Mouse (Mus musculus): ENCODE measurements around the gene Fgfr1op2. TPM values are rescaled to one million over a fixed set of nuclear protein-coding genes. Genes with fewer than 3 reads are reported as not detected.

Gene Fgfr1op2
- polyA plus RNA-seq, 1 experiment from 2014 or later, result 44.7 TPM

DNA sequence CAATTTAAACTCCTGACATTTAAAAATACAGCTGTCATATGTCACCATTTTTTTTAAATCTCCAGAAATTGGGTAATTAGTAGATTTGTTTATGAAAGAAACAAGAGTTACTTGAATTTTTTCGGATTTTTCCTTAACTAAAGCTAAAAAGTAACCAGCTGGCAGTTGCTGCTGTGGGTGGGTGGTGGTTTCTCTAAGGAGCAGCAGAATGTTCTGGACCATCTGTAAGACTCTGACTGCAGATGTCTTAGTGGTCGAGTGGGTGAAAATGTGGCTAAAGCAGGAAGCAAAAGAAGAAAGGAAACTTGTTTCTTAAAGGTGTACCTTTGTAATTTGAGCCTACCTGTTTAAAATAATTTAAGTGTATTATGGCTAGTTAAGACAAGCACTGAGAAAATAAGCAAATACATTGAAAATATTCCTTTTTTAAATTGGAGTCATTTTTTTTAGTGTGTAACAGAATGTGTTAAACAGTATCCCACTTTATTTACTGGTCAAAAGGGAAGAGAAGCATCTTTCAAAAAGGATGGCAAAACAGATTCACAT, 3.5 kb downstream of the Fgfr1op2 start:
- no peaks in the 10 kb centered on the region for H3K9me3 ChIP-seq (ENCODE audit: control insufficient read depth, low read length)
- WGBS, result 54% methylated on average over 2 of the region's 2 CpGs
- no peaks in the 10 kb centered on the region for H3K27me3 ChIP-seq (ENCODE audit: control insufficient read depth, insufficient read depth, low read length)
- ATAC-seq (ENCODE audit: low read depth), result no peak
- no peak overlapping the region for H3K27ac ChIP-seq (ENCODE audit: low read depth, low read length)
- peaks cover 21% of the 10 kb centered on the region for H3K4me1 ChIP-seq (ENCODE audit: control insufficient read depth, insufficient read depth, low read length)
- no peak overlapping the region for H3K4me3 ChIP-seq (ENCODE audit: low read depth, low read length)
- no peaks in the 10 kb centered on the region for H3K36me3 ChIP-seq (ENCODE audit: control insufficient read depth, insufficient read depth, low read length)
- H3K9ac ChIP-seq (replicated peaks; ENCODE audit: low read depth, low read length), result no peak overlapping the region
- H3K4me2 ChIP-seq (ENCODE audit: low read depth, low read length), result no peak overlapping the region

DNA sequence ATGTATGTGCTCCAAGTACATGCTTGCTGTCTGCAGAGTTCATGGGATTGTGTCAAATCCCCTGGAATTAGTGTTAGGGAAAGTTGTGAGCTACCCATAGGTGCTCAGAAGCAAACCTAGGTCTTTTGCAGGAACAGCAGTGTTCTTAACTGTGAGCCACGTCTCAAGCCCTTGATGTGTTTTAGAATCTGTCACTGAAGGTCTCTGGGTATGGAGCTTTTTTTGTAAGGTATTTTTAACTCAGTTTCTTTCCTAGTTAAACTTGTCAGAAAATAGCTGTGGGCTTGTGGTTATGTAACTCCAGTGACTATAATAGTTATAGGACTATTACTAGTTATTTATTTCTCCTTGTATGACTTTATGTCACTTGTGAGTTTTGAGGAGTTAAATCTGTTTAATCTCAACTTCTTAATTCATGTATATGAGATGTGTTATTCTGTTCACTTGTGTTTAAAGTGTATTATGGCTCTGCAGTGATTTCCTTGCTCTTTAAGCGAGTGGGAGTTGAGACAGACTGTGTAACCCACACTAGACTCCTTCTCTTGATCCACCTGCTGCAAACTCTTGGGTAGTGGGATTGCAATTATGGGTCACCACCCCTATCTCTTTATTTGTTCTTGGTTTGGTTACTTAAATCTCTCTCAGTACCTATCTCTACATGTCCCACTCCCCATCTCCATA, 6.5 kb downstream of the Fgfr1op2 start:
- Histone ChIP-seq H3K9me3 (ENCODE audit: control insufficient read depth, low read length) (no peaks in the 10 kb centered on the region), H3K4me1 (ENCODE audit: control insufficient read depth, insufficient read depth, low read length) (peaks cover 5% of the 10 kb centered on the region; the same call in 1 of the 2 replicates), H3K4me3 (ENCODE audit: low read depth, low read length) (no peak overlapping the region), H3K4me2 (ENCODE audit: low read depth, low read length) (no peak overlapping the region), H3K36me3 (ENCODE audit: control insufficient read depth, insufficient read depth, low read length) (peaks cover 8% of the 10 kb centered on the region; the same call in 1 of the 2 replicates), H3K9ac (replicated peaks; ENCODE audit: low read depth, low read length) (no peak overlapping the region), H3K27me3 (ENCODE audit: control insufficient read depth, insufficient read depth, low read length) (no peaks in the 10 kb centered on the region), H3K27ac (ENCODE audit: low read depth, low read length) (no peak overlapping the region)
- WGBS, result 84% methylated on average over 2 of the region's 2 CpGs
- ATAC-seq (ENCODE audit: low read depth), result no peak

DNA sequence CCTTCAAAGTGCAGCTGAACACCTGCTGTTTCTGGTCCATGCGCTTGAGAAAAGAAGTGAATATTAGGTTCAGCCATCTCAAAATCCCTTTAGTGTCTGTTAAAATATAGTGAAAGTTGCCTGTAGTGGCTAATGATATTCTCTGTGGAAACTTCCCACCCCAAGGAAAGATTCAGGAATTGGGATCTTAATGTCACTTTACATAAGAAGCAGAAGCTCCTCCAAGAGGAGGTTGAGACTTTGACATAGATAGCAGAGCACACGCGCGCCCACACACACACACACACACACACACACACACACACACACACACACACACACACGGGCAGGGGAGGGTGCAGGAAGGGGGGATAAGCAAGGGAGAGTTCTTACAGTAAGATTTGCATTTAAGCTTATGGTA, 8.1 kb downstream of the Fgfr1op2 start:
- no peaks in the 10 kb centered on the region for H3K27me3 ChIP-seq (ENCODE audit: control insufficient read depth, insufficient read depth, low read length)
- H3K4me3 ChIP-seq (ENCODE audit: low read depth, low read length), result no peak overlapping the region
- 96% methylated on average over 5 of the region's 5 CpGs for WGBS
- H3K9me3 ChIP-seq (ENCODE audit: control insufficient read depth, low read length), result no peaks in the 10 kb centered on the region
- peaks cover 25% of the 10 kb centered on the region for H3K36me3 ChIP-seq (ENCODE audit: control insufficient read depth, insufficient read depth, low read length)
- no peaks in the 10 kb centered on the region for H3K4me1 ChIP-seq (ENCODE audit: control insufficient read depth, insufficient read depth, low read length)
- no peak for ATAC-seq (ENCODE audit: low read depth)
- no peak overlapping the region for H3K4me2 ChIP-seq (ENCODE audit: low read depth, low read length)
- H3K27ac ChIP-seq (ENCODE audit: low read depth, low read length), result no peak overlapping the region
- no peak overlapping the region for H3K9ac ChIP-seq (replicated peaks; ENCODE audit: low read depth, low read length)

DNA sequence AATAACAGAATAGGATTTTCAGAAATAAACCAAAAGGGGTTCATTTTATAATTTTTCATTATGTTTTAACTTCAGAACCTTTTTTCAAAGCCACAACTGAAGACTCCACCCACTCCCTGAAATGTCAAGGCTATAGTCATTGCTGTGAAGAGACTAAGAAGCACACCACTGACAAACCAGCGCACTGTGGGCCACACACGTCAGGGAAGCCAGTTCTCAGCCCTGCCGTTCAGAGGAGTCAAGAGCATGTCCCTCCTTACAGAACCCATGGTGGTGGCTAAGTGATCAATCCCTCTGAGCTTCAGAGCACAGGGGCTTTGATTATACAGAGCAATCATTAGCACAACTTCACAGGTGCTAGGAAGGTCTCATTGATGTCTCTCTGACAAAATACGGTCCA, 25.6 kb downstream of the Fgfr1op2 start:
- H3K4me3 ChIP-seq (ENCODE audit: low read depth, low read length), result no peak overlapping the region
- H3K9me3 ChIP-seq (ENCODE audit: control insufficient read depth, low read length), result no peaks in the 10 kb centered on the region
- WGBS, result 88% methylated on average over 4 of the region's 4 CpGs
- H3K27ac ChIP-seq (ENCODE audit: low read depth, low read length), result no peak overlapping the region
- H3K9ac ChIP-seq (replicated peaks; ENCODE audit: low read depth, low read length), result no peak overlapping the region
- no peak for ATAC-seq (ENCODE audit: low read depth)
- H3K4me1 ChIP-seq (ENCODE audit: control insufficient read depth, insufficient read depth, low read length), result no peaks in the 10 kb centered on the region
- no peak overlapping the region for H3K4me2 ChIP-seq (ENCODE audit: low read depth, low read length)
- H3K36me3 ChIP-seq (ENCODE audit: control insufficient read depth, insufficient read depth, low read length), result peaks cover 50% of the 10 kb centered on the region
- no peaks in the 10 kb centered on the region for H3K27me3 ChIP-seq (ENCODE audit: control insufficient read depth, insufficient read depth, low read length)

DNA sequence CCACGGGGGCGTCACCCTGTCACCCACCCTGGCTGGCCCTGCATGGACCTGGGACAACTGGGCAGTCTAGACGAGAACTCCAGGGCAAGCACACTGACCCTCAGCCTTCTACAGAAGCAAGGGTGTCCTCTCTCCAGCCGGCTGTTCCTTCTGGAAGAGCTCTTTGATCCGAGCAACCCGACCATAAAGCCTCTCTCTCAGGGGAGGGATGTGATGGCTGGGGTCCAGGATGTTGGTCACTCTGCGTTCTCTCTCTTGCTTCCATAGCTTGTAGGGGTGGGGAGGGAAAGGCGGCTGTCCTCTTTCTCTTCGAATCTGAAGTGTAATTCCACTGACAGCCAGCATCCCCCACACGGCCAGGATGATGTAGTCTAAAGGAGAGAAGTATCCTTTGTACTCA, 26.6 kb downstream of the Fgfr1op2 start:
- no peak overlapping the region for H3K4me2 ChIP-seq (ENCODE audit: low read depth, low read length)
- no peak for ATAC-seq (ENCODE audit: low read depth)
- H3K4me1 ChIP-seq (ENCODE audit: control insufficient read depth, insufficient read depth, low read length), result no peaks in the 10 kb centered on the region
- H3K27me3 ChIP-seq (ENCODE audit: control insufficient read depth, insufficient read depth, low read length), result no peaks in the 10 kb centered on the region
- no peaks in the 10 kb centered on the region for H3K9me3 ChIP-seq (ENCODE audit: control insufficient read depth, low read length)
- H3K4me3 ChIP-seq (ENCODE audit: low read depth, low read length), result no peak overlapping the region
- 81% methylated on average over 10 of the region's 10 CpGs for WGBS
- no peak overlapping the region for H3K27ac ChIP-seq (ENCODE audit: low read depth, low read length)
- H3K36me3 ChIP-seq (ENCODE audit: control insufficient read depth, insufficient read depth, low read length), result peaks cover 57% of the 10 kb centered on the region
- H3K9ac ChIP-seq (replicated peaks; ENCODE audit: low read depth, low read length), result no peak overlapping the region

DNA sequence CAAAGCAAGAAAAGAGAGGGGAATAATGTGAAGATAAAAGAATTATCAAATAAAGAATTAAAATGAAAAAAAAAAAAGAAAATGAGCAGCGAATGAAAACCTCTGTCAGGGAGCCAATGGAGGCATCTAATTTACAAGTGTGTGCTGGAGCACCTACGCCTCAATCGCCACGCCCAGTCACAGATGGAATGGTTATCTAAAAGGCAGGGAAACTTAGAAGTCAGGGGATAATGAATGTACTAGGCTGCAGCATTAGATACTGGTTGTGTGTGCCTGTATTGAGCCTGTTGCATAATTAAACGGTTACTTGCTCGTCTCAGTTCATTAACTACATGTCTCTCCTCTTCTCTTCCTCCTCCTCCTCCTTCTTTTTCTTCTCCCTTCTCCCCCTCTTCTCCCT, 34.4 kb downstream of the Fgfr1op2 start:
- no peak overlapping the region for H3K27ac ChIP-seq (ENCODE audit: low read depth, low read length)
- H3K9ac ChIP-seq (replicated peaks; ENCODE audit: low read depth, low read length), result no peak overlapping the region
- no peak for ATAC-seq (ENCODE audit: low read depth)
- no peak overlapping the region for H3K4me3 ChIP-seq (ENCODE audit: low read depth, low read length)
- no peak overlapping the region for H3K4me2 ChIP-seq (ENCODE audit: low read depth, low read length)
- no peaks in the 10 kb centered on the region for H3K9me3 ChIP-seq (ENCODE audit: control insufficient read depth, low read length)
- H3K4me1 ChIP-seq (ENCODE audit: control insufficient read depth, insufficient read depth, low read length), result no peaks in the 10 kb centered on the region
- 88% methylated on average over 6 of the region's 6 CpGs for WGBS
- H3K36me3 ChIP-seq (ENCODE audit: control insufficient read depth, insufficient read depth, low read length), result peaks cover 34% of the 10 kb centered on the region
- H3K27me3 ChIP-seq (ENCODE audit: control insufficient read depth, insufficient read depth, low read length), result no peaks in the 10 kb centered on the region

DNA sequence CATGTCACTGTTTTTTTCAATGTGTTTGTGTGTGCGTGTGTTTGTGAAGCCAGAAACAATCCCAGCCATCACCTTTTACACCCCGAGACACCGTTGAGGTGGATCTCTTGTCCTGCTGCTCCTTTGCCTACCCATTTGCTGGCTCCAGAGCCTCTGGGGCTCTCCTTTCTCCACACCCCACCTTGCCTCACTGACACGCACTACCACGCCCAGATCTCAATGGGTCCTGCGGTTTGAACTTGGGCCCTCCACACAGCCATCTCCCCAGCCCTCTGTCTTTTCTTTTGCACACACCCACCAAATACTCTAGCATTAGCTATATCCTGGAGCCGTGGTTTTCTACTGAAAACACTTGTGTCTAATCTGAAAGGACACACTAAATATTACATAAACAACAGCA, 34.9 kb downstream of the Fgfr1op2 start:
- peaks cover 37% of the 10 kb centered on the region for H3K36me3 ChIP-seq (ENCODE audit: control insufficient read depth, insufficient read depth, low read length)

DNA sequence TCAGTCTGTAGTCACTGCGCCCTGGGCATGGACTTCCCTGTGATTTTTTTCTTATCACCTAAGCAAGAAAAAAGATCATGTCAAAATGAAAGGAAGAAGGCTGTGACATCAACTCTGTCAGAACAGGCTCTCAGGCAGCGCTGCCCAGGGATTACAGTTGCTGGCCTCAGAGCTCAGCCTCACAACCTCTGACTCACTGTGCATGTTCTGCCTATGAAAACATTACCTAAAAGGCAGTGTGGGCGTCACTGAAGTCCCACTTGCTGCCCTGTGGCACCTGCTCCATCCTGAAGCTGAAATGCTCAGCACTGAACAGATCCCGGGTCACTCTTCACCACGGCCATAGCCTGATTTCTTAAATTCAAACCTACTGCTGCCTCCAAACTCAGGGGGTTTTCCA, 35.7 kb downstream of the Fgfr1op2 start:
- H3K36me3 ChIP-seq (ENCODE audit: control insufficient read depth, insufficient read depth, low read length), result peaks cover 37% of the 10 kb centered on the region
- H3K27me3 ChIP-seq (ENCODE audit: control insufficient read depth, insufficient read depth, low read length), result no peaks in the 10 kb centered on the region
- H3K4me3 ChIP-seq (ENCODE audit: low read depth, low read length), result no peak overlapping the region
- ATAC-seq (ENCODE audit: low read depth), result no peak
- no peak overlapping the region for H3K4me2 ChIP-seq (ENCODE audit: low read depth, low read length)
- no peak overlapping the region for H3K9ac ChIP-seq (replicated peaks; ENCODE audit: low read depth, low read length)
- no peaks in the 10 kb centered on the region for H3K9me3 ChIP-seq (ENCODE audit: control insufficient read depth, low read length)
- H3K27ac ChIP-seq (ENCODE audit: low read depth, low read length), result no peak overlapping the region
- no peaks in the 10 kb centered on the region for H3K4me1 ChIP-seq (ENCODE audit: control insufficient read depth, insufficient read depth, low read length)
- WGBS, result 89% methylated on average over 5 of the region's 5 CpGs

More for the DNA sequence above, 34.9 kb downstream of the Fgfr1op2 start:
- no peaks in the 10 kb centered on the region for H3K9me3 ChIP-seq (ENCODE audit: control insufficient read depth, low read length)
- no peak overlapping the region for H3K4me2 ChIP-seq (ENCODE audit: low read depth, low read length)
- H3K27me3 ChIP-seq (ENCODE audit: control insufficient read depth, insufficient read depth, low read length), result no peaks in the 10 kb centered on the region
- H3K9ac ChIP-seq (replicated peaks; ENCODE audit: low read depth, low read length), result no peak overlapping the region
- no peak overlapping the region for H3K4me3 ChIP-seq (ENCODE audit: low read depth, low read length)
- H3K4me1 ChIP-seq (ENCODE audit: control insufficient read depth, insufficient read depth, low read length), result no peaks in the 10 kb centered on the region
- ATAC-seq (ENCODE audit: low read depth), result no peak
- WGBS, result 92% methylated on average over 7 of the region's 7 CpGs
- no peak overlapping the region for H3K27ac ChIP-seq (ENCODE audit: low read depth, low read length)

DNA sequence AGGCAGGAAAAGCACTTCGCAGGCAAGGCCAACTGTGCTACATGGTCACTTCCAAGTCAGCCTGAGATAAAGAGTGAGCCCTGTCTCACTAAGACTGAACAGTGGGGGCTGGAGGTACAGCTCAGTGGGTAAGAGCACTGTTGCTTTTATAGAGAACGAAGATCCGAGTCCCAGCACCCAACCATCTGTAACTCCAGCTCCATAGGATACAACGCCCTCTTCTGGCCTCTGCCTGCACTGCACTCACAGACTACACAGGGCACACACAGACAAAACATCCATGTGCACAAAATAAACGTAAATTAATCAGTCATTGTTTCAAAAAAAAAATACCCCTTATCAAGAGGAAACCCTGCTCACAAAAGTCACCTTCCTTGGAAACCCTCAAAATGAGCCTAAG, 36.9 kb downstream of the Fgfr1op2 start:
- H3K27ac ChIP-seq (ENCODE audit: low read depth, low read length), result no peak overlapping the region
- no peaks in the 10 kb centered on the region for H3K27me3 ChIP-seq (ENCODE audit: control insufficient read depth, insufficient read depth, low read length)
- peaks cover 37% of the 10 kb centered on the region for H3K36me3 ChIP-seq (ENCODE audit: control insufficient read depth, insufficient read depth, low read length)
- H3K9me3 ChIP-seq (ENCODE audit: control insufficient read depth, low read length), result no peaks in the 10 kb centered on the region
- WGBS, result 94% methylated on average over 5 of the region's 5 CpGs
- ATAC-seq (ENCODE audit: low read depth), result no peak
- H3K9ac ChIP-seq (replicated peaks; ENCODE audit: low read depth, low read length), result no peak overlapping the region
- no peaks in the 10 kb centered on the region for H3K4me1 ChIP-seq (ENCODE audit: control insufficient read depth, insufficient read depth, low read length)
- no peak overlapping the region for H3K4me2 ChIP-seq (ENCODE audit: low read depth, low read length)
- no peak overlapping the region for H3K4me3 ChIP-seq (ENCODE audit: low read depth, low read length)

All from neural tube, embryonic 14.5 days (tissue).